Mouse (Mus musculus): ENCODE data around the gene Agap3. TPM values are rescaled to one million over a fixed set of nuclear protein-coding genes. Genes with fewer than 3 reads are reported as not detected.
A peak's percentile ranks its signal among the peaks of the same experiment; 100 is the strongest.

The Agap3 gene
- polyA plus RNA-seq, 1 experiment from 2014 or later: 18.8 TPM

DNA sequence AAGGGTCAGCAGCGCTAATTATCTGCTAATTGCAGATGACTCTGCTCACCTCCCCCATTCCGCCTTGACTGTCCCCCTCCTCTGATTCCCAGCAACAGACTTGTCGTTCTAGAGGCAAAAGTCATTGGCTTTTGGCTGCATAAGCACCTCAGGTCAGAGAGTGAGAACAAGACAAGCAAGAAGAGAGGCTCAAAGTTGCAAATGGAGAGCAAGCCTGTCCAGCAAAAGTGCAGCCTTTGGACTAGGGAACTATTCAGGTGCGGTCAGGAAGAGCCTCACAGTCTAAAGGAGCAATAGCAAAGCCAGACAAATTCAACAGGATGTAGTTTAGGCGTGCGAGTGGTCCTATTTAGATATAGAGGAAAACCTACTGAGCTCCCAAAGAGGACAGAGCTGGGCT, 75.8 kb downstream of the Agap3 start:
- Histone ChIP-seq H3K9me3 (replicated peaks) (no peaks in the 10 kb centered on the region), H3K4me3 (replicated peaks) (no peak overlapping the region), H3K9ac (no peak overlapping the region), H3K36me3 (no peaks in the 10 kb centered on the region), H3K27me3 (peaks cover 97% of the 10 kb centered on the region), H3K27ac (no peak overlapping the region), H3K4me1 (peaks cover 19% of the 10 kb centered on the region), H3K4me2 (no peak overlapping the region)
- 14% methylated on average over 6 of the region's 6 CpGs for WGBS
- ATAC-seq (replicated peaks; ENCODE audit: low FRiP score): no peak

DNA sequence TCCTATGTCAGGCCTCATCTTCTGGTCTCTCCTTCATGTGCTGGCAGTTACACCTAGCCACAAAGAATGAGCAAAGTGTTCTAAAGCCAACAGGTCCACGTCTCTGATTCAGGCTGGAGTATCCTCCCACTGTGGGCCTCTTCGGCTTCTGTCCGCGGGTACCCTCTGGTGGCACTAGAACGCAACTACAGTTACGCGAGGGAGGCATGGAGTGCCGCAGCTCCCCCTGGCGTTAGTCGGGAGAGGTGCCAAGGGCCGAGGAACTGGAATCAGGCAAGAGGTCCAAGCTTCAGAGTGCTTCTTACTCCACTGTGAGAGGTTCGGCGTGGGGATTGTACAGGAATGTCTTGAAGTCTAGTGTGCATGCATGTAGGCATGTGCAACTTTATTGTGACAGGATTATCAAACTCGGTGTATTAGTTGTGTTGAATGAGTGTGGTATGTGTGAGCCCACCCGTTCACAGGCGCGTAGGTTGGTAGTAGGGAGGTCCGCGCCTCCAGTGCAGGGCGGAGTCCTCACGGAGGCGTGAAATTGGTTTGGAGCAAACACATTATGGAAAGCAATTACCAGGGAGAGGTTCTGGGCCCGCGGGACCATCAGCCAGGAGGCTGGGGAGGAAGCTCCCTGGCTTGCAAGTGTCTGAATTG, 78.2 kb downstream of the Agap3 start:
- H3K36me3 ChIP-seq: no peaks in the 10 kb centered on the region
- H3K4me3 ChIP-seq (replicated peaks): no peak overlapping the region
- no peak overlapping the region for H3K27ac ChIP-seq
- WGBS: 9% methylated on average over 24 of the region's 24 CpGs
- H3K9me3 ChIP-seq (replicated peaks): no peaks in the 10 kb centered on the region
- peaks cover 92% of the 10 kb centered on the region for H3K27me3 ChIP-seq
- peak; percentile 64 for ATAC-seq (replicated peaks; ENCODE audit: low FRiP score)
- peaks cover 17% of the 10 kb centered on the region for H3K4me1 ChIP-seq
- no peak overlapping the region for H3K9ac ChIP-seq
- peak overlapping the region; percentile 37 for H3K4me2 ChIP-seq

DNA sequence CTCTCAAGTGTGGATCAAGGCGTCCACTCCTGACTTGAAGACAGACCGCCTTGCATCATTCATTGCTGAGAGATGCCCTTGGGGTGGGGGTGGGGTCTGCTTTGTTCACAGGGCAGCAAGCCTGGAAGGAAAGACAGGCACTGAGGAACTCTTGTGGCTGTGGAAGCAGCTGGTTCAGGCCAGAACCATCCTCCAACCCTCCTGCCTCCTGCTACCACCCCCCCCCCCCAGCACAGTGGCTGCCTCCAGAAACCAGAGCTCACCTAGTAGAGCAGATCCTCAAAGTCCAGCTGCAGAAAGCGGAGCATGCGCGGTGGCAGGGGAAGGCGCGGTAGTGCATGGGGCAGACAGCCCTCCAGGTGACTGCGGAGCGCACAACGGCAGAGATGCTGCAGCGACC, 81.4 kb downstream of the Agap3 start:
- ATAC-seq (replicated peaks; ENCODE audit: low FRiP score): no peak
- Histone ChIP-seq H3K4me3 (replicated peaks) (no peak overlapping the region), H3K9me3 (replicated peaks) (no peaks in the 10 kb centered on the region), H3K9ac (no peak overlapping the region), H3K27ac (no peak overlapping the region), H3K36me3 (no peaks in the 10 kb centered on the region), H3K27me3 (peaks cover 81% of the 10 kb centered on the region), H3K4me2 (no peak overlapping the region), H3K4me1 (peaks cover 2% of the 10 kb centered on the region)
- 59% methylated on average over 11 of the region's 11 CpGs for WGBS

DNA sequence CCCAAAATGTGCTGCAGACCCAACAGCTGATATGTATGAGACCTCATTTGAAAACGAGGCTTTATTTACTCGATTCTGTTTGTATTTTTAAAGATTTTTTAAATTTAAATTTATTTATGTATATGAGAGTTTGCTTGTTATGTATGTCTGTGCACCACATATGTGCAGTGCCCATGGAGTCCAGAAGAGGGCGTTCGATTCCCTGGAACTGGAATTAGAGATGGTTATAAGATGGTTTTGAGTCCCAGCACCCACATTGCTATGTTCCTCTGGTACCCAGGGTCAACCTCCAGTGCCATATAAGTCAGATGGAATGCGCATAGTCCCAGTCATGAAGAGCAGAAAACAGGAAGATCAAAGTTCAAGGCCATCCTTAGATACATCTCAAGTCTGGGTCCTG, 82.3 kb downstream of the Agap3 start:
- no peak overlapping the region for H3K4me3 ChIP-seq (replicated peaks)
- H3K27ac ChIP-seq: no peak overlapping the region
- H3K36me3 ChIP-seq: no peaks in the 10 kb centered on the region
- 54% methylated on average over 5 of the region's 5 CpGs for WGBS
- no peak for ATAC-seq (replicated peaks; ENCODE audit: low FRiP score)
- peaks cover 76% of the 10 kb centered on the region for H3K27me3 ChIP-seq
- H3K9ac ChIP-seq: no peak overlapping the region
- H3K9me3 ChIP-seq (replicated peaks): no peaks in the 10 kb centered on the region
- H3K4me1 ChIP-seq: peaks cover 2% of the 10 kb centered on the region
- H3K4me2 ChIP-seq: no peak overlapping the region

DNA sequence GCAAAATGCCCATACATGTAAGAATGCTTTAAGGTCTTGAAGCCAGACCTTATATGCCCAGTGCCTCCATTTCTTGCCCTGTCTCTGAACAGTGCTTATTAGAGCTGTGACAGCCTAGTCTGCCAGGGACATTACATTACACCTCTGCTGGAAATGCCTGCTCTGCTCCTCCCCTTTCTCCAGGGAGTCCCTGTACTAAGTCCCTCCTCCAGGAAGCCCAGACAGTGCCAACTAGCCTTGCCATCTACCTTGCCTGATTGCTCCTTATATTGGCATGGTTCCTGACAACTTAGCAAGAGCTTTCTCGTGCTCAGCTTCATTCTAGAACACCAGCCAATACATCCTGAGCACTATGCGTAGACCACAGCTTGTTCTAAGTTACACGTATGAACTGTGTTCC, 83.8 kb downstream of the Agap3 start:
- no peaks in the 10 kb centered on the region for H3K9me3 ChIP-seq (replicated peaks)
- H3K4me2 ChIP-seq: no peak overlapping the region
- peaks cover 67% of the 10 kb centered on the region for H3K27me3 ChIP-seq
- no peak overlapping the region for H3K9ac ChIP-seq
- peaks cover 14% of the 10 kb centered on the region for H3K4me1 ChIP-seq
- ATAC-seq (replicated peaks; ENCODE audit: low FRiP score): no peak
- H3K4me3 ChIP-seq (replicated peaks): no peak overlapping the region
- no peak overlapping the region for H3K27ac ChIP-seq
- WGBS: 86% methylated on average over 3 of the region's 3 CpGs
- H3K36me3 ChIP-seq: no peaks in the 10 kb centered on the region

DNA sequence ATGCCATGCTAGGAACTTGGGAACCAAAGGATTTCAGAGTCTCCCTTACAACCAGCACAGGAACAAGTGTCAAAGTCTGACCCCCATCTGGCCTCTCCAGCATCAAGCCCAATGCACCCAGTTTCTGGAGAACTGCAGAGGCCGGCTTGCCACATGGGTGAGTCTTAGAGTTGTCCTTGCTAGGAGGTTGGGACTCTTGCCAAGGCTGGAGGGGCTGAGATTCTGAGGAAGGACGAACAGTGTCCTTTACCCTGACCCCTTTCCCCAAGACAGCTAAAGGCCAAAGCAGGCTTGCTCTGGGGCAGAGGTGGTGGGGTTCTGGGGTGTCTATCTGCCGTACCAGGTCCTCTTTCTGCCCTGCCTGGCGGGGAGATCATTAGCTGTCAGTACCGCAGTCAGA, 84.5 kb downstream of the Agap3 start:
- Histone ChIP-seq H3K4me1 (peaks cover 22% of the 10 kb centered on the region), H3K27me3 (peaks cover 61% of the 10 kb centered on the region), H3K9me3 (replicated peaks) (no peaks in the 10 kb centered on the region), H3K4me3 (replicated peaks) (no peak overlapping the region), H3K27ac (no peak overlapping the region), H3K36me3 (no peaks in the 10 kb centered on the region), H3K4me2 (no peak overlapping the region), H3K9ac (no peak overlapping the region)
- ATAC-seq (replicated peaks; ENCODE audit: low FRiP score): no peak
- 72% methylated on average over 5 of the region's 5 CpGs for WGBS

DNA sequence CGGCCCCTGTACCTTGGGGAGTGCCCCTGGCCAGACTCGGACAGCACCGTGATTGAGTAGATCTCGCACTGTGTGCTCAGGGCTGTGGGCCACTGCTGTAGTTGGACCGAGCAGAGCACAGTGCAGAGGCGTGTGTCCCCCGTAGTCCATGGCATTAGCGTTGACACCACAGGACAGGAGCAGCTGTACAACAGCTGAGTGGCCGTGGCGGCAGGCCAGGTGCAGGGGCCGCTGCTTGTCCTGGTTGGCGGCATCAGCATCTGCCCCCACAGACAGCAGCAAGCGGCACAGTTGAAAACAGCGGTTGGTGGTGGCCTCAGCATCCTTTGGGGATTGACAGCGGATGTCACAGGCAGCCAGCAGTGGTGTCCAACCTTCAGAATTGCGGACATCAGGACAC, 85.6 kb downstream of the Agap3 start:
- Histone ChIP-seq H3K4me3 (replicated peaks) (no peak overlapping the region), H3K36me3 (no peaks in the 10 kb centered on the region), H3K9me3 (replicated peaks) (no peaks in the 10 kb centered on the region), H3K27ac (no peak overlapping the region), H3K27me3 (peaks cover 59% of the 10 kb centered on the region), H3K4me1 (peaks cover 22% of the 10 kb centered on the region), H3K9ac (no peak overlapping the region), H3K4me2 (no peak overlapping the region)
- 62% methylated on average over 16 of the region's 16 CpGs for WGBS
- ATAC-seq (replicated peaks; ENCODE audit: low FRiP score): no peak

DNA sequence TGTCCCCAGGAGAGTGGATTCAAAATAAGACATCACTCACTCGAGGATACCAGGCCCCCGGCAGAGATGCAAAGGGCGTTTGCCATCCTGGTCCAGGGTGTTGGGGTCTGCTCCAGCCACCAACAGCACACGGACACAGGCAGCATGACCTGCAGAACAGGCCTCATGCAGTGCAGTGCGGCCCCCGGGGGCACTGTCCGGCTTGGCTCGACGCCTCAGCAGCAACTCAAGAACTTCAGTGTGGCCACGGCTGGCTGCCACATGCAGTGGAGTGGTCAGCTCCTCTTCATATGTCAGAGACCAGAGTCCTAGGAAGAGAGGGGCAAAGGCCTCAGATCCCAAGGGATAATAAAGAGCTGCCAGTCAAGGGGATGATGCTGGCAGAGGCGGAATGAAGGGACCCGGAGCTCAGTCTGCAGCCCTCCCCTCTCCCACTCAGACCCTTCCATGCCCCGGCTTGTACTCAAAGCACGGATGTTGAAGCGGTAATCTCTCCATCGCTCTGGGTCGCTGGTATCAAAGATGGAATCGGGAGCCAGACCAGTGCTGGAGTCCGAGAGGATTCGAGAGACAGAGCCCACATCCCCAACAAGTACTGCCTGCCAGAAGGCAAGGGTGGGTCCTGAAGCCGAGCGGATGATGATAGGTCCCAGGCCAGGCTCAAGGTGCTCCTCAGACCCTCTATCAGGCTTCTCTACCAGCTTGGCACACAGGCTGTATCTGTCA, 87.8 kb downstream of the Agap3 start:
- no peak for ATAC-seq (replicated peaks; ENCODE audit: low FRiP score)
- 75% methylated on average over 22 of the region's 22 CpGs for WGBS
- Histone ChIP-seq H3K4me2 (peak overlapping the region; percentile 60), H3K9me3 (replicated peaks) (no peaks in the 10 kb centered on the region), H3K36me3 (no peaks in the 10 kb centered on the region), H3K9ac (no peak overlapping the region), H3K27ac (0 out of 2 replicates have a peak overlapping the region, but pooled peaks have one; percentile 16), H3K4me3 (replicated peaks) (no peak overlapping the region), H3K4me1 (peaks cover 22% of the 10 kb centered on the region), H3K27me3 (peaks cover 41% of the 10 kb centered on the region)

DNA sequence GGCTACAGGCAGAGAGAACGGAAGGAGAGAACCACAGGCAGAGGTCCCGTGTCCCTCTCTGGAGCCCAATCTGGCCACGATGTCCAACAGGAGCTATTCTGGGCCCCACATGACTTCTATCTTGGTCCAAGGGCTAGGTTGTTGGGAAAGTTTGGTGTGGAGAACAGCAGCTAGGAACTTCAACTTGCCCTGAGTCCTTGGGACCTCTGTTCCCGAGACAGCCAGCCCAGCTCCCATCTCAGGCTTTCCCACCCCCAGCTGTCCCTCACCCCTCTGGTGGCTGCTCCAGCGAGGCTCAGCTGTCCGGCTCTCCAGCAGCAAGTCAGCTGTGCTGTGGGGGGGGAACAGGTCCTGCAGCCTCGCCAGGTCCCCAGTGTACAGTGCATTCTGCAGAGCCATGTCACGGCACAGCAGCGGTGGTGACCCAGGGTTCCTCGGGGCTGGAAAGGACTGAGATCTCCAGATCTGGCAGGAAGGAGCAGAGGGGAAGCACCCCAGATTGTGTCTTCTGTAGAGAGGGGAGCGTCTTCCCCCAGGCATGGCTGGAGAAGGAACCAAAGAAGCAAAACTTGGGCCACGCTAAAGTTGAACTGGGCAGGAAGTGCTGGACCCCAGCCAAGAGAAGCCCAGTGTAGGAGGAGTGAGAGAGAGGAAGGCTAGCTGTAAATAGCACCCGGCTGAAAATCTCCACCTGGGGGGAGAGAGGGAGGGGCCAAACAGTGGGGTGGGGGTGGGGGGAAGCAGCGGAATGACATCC, 88.6 kb downstream of the Agap3 start, which contains the start of gene Asb10:
TSS of gene Asb10 (minus strand) at position 592 of the 757 bp plus-strand sequence.
- Histone ChIP-seq H3K4me3 (replicated peaks) (peak within 1 kb of the TSS; percentile 26), H3K36me3 (no peaks in the 10 kb centered on the region), H3K4me2 (peak within 1 kb of the TSS; percentile 60), H3K27ac (peak within 1 kb of the TSS; percentile 70), H3K9ac (peak within 1 kb of the TSS; percentile 29; the same call in 1 of the 2 replicates), H3K27me3 (peaks cover 37% of the 10 kb centered on the region), H3K9me3 (replicated peaks) (no peaks in the 10 kb centered on the region), H3K4me1 (peaks cover 22% of the 10 kb centered on the region)
- peak; percentile 61; the same call in 1 of the 2 replicates for ATAC-seq (replicated peaks; ENCODE audit: low FRiP score)
- WGBS: 17% methylated on average over 14 of the region's 14 CpGs

DNA sequence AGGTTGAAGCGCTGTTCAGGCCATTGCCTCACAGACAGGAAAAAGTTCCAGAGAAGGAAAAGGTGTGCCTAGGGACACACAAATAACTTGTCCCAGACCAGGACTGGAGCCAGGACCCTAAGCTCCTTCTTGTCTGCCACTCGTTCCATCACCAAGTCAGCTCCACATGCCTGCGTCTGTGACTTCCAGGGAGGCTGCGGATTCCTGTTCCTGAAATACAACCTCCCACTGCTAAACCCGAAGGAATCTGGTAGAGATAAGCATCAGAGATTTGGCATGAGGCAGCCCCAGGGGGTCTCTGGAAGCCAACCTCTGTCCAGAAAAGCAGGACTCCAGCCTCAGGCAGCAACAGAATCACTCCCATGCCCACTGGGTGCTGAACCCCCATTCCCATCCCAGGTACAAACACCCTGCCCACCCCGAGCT, 89.2 kb downstream of the Agap3 start:
- Histone ChIP-seq H3K36me3 (no peaks in the 10 kb centered on the region), H3K4me1 (peaks cover 22% of the 10 kb centered on the region), H3K27ac (peak overlapping the region; percentile 70; the same call in 1 of the 2 replicates), H3K9me3 (replicated peaks) (no peaks in the 10 kb centered on the region), H3K4me3 (replicated peaks) (peak overlapping the region; percentile 26; the same call in 1 of the 2 replicates), H3K9ac (no peak overlapping the region), H3K4me2 (peak overlapping the region; percentile 60), H3K27me3 (peaks cover 36% of the 10 kb centered on the region)
- 13% methylated on average over 6 of the region's 6 CpGs for WGBS
- no peak for ATAC-seq (replicated peaks; ENCODE audit: low FRiP score)

DNA sequence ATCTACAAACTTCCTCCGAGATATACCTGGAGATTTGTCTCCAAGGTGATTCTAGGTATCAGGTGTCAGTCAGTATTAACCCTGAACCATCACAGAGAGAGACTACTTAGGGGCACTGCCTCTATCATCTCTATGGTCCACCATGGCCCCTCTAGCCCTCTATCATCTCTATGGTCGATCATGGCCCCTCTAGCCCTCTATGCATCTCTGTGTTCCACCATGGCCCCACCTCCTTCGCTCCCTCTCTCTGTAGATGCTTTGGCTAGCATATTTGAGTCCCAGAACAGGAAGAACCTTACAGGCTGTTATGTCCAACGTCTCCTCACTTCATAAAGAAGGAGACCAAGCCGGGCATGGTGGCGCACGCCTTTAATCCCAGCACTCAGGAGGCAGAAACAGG, 90.7 kb downstream of the Agap3 start:
- H3K4me3 ChIP-seq (replicated peaks): no peak overlapping the region
- H3K9ac ChIP-seq: no peak overlapping the region
- no peak for ATAC-seq (replicated peaks; ENCODE audit: low FRiP score)
- H3K4me2 ChIP-seq: no peak overlapping the region
- no peaks in the 10 kb centered on the region for H3K36me3 ChIP-seq
- WGBS: 76% methylated on average over 7 of the region's 7 CpGs
- no peaks in the 10 kb centered on the region for H3K9me3 ChIP-seq (replicated peaks)
- H3K4me1 ChIP-seq: peaks cover 22% of the 10 kb centered on the region
- H3K27ac ChIP-seq: no peak overlapping the region
- peaks cover 32% of the 10 kb centered on the region for H3K27me3 ChIP-seq

Data from kidney, embryonic 15.5 days (tissue).